Mouse (Mus musculus) CD4-positive helper T cell, adult 2 months (primary cell): ENCODE data around the gene Fto.

ENCODE experiments used
- DNase-seq: peaks from one replicate; pipeline ENCODE4 v3.0.0-alpha.2; 2012; ENCODE audit warnings: low read depth, missing footprints, low spot score

The Fto gene

GRCm38 (mm10) chr8:91524865-91525250 lies 211.5 kb downstream of the Fto start:
- no peak for DNase-seq

DNA sequence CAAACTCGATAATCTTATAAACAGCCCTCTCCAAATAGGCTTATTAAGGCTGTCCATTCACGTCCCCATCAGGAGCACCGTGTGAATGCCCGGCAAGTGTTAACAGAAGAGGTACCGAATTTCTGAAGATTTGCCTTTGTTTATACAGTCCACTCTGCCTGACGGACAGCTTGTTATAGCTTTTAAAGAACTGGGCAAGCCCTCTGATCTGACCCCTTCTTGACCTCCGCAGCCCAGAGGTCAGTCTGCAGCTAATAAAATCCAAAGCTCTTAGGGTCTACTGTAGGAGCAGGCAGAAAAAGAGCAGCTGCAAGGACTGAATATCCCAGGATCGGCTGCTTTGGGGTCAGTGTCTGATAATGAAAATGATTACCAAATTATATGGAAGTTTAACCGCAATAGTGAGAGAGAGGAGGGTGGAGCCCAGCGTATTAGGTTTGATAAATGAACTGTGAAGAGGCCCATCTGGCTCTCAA lies 212.1 kb downstream of the Fto start:
- DNase-seq: no peak

DNA sequence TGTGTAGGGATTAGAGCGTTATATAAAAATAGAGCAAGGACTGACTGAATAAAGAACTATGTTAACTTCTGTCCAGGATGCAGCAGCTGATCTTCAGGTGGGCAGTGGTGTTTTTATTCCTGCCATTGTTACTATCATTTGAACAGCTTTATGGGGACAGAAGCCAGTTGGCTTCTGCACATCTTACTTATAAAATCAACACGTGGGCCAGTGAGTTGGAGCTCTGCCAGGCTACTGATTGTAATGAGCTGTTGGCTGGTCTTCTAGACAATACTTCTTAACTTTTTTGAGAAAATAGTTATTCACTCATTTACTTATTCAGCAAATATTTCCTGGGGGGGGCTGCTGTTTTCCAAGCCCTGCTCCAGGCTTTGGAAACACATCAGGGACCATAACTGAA lies 215.6 kb downstream of the Fto start:
- DNase-seq: no peak

GRCm38 (mm10) chr8:91529699-91530098 lies 216.4 kb downstream of the Fto start:
- DNase-seq: no peak

DNA sequence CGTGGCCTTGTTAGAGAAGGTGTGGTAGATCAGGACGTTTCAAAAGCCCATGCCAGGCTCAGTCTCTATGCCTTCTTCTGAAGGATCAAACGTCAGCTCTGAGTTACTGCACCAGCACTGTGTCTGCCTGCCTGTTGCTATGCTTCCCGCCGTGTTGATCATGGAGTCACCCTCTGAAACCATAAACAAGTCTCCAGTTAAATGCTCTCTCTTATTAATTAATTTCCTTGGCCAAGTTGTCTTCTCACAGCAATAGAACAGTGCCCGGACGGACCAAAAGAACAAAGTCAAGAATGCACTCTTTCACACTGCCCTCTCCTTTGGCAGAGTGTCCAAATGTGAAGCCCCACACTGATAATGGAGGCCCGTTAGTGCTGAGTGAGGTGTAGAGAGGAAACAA lies 217.3 kb downstream of the Fto start:
- no peak for DNase-seq

- DNase-seq: peak; percentile 36
Measured at GRCm38 (mm10) chr8:91531971-91532370, 218.6 kb downstream of the Fto start.

GRCm38 (mm10) chr8:91532671-91533436 lies 219.5 kb downstream of the Fto start:
- no peak for DNase-seq

DNA sequence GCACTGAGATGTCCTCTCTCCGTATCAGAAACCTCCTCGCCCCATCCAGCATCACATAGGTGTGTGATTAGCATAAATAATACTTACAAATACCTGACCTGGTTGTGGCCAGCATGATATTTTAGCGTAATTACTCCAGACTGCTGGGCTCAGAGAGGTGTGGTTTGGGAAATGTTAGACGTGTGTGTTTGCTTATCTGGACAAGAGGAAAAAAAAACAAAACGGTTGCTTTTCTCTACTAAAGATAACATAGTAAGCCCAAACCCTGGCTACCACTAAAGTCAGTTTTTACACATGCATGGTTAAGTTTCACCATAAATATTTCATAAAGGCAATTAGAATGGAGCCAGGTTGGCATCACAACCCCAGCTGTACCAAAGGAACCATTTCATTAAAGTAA lies 221.4 kb downstream of the Fto start:
- no peak for DNase-seq

- DNase-seq: no peak
Measured at GRCm38 (mm10) chr8:91538109-91538508, 224.8 kb downstream of the Fto start.

DNA sequence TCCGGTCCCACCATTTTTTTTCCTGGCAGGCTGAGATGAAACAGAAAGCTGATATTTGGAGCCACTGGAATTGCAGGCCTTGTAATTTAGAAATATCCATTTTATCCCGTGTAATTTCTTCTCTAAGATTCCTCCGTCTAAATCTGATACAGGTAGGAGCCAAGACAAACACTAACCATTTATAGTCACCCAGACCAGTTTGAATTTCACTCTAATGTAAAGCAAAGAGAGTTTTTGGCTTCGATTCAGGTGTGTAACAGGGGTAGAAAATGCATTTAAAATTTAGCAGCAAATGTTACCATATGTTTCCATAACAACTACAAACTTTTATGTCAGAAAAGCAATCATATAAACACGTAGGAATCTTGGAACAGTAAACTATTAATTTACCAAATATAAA lies 225.6 kb downstream of the Fto start:
- no peak for DNase-seq

DNA sequence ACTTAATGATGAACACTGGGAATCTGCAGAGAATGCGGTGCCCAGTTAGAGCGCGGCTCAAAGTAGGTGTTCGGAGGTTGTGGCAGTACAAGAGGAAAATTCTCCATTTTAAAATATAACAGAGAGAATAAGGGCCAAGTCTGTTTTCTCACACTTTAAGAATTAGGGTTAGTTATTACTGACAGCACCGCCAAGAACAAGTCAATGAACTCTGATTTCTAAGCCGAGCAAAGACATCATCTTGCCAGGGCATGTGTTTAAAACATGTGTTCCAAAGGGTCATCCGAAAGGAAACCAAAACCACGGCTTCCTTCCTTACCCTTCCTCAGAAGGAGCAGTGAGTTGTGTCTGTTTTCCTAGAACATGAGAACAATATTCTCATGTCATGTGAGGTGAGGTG lies 226.3 kb downstream of the Fto start:
- no peak for DNase-seq

- DNase-seq: no peak
Measured at GRCm38 (mm10) chr8:91541229-91541628, 227.9 kb downstream of the Fto start.

DNA sequence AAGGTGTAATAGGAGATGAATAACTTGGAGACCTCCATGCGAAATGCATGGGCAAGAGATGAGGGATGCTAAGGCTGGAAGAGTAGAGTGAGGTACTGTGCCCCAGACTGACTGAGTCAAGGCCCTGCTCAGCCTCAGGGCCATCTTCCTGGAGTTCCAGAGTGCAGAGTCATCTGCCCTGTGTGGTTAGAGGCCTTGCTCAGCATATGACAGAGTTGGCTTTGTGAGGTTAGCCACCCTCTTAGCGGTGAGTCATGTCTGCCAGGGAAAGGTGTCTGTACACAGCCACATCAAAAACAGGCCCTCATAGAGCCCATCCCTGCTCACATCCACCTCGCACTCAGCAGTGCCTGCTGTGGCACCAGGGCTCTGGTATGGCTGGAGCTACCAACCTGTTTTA lies 232.2 kb downstream of the Fto start:
- DNase-seq: peak; percentile 58

DNA sequence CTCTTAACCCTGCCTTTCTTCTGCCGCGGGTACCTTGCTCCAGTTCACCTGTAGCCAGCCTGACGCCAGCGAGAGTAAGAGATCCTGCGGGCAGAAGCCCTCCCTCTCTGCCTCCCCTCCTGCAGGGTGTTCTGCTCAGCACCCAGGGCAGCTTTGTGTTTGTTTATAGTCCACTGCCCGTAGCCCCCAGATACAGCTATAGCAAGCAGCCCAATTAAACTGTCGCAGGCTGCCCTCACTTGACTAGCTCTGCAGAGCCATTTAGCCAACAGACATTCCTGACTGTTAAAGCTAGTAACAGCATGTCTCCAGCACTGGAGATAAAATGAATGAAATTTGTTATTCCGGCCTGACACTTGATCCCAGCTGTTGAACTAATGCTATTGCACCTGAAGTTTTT lies 233.3 kb downstream of the Fto start:
- no peak for DNase-seq

DNA sequence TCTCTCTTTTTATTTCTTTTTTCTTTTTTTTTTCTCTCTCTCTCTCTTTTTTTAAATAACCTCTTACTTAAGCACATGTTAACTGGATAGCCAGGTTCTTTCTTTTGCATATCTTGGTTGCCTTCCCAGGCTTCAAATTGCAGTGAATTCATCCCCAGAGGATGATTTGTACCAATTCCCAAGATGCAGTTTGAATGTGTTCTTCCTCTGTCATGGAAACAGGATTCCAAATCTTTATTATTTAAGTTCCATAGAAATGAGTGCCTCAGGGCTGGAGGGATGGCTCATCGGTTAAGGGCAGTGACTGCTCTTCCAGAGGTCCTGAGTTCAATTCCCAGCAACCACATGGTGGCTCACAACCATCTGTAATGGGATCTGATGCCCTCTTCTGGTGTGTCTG lies 236.8 kb downstream of the Fto start:
- DNase-seq: no peak

GRCm38 (mm10) chr8:91551166-91551765 lies 237.9 kb downstream of the Fto start:
- no peak for DNase-seq

DNA sequence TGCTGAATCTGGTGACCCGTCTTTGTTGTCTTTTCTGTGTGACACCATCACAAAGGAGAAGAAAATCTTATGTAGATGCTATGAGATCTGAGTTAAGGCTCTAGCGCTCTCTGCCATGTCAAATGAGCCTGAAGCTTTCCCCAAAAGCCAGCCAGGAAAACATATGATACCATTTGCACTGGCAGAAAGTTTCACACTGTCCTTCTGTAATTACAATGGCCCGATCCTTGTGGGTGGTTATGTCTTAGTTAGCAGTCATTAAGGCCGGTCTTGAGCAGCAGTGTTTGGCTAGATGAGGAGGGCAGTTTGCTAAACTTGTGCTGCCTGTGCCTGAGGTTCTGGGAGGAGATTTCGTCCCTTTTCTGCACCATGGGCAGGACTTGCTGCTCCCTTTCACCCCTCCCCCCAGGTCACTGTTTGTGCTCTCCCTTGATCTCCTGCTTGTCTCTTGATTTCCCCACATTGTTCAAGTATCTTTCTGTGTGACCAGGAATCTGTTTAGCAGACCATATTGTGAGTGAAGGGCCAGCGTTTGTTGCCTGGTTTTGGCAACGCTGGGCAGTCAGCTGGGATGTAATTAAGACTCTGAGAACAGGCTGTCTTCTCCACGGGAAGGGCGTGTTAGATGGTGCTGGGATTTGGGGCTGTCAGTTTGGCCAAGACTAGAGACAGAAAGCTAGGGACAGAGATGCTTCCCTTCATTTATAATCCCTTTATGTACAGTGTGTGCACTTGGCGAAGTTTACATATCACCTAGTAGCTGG lies 238.6 kb downstream of the Fto start:
- no peak for DNase-seq

DNA sequence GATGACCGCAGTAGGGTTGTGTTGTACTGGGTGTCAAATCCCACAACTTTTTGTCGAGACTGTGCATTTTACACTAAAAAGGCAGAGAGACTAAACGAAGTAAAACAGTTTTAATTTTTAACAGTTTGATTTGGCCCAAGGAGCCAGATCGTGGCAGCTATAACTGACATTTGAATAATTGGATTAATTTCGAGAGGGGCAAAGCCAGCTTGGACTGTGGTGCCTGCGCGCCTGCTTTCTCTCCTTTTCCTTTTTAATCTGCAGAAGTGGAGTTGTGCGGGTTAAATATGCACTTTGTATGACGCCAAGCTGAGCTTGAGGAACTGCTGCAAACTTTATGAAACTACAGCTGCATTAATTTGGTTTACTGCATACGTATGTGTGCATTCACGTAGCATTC lies 239.3 kb downstream of the Fto start:
- DNase-seq: no peak

DNA sequence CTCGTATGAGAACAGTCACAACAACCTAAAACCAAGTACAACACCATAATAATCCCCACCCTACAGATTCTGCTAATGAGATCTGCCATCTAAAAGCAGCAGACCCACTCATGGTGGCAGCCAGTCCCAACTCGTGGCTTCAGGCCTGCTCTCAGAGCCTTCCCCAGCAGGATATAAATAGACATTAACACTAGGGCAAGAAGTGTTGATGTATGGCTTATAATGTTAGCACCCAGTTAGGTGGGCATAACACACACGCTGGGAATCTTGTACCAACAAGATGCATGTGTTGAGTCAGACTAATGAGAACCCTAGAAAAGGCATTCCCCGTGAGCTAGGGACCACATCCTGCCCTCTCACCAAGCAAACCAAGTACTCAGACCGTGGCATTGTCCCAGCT lies 240.1 kb downstream of the Fto start:
- no peak for DNase-seq

GRCm38 (mm10) chr8:91557041-91557587 lies 243.8 kb downstream of the Fto start:
- DNase-seq: no peak

GRCm38 (mm10) chr8:91558408-91558807 lies 245.1 kb downstream of the Fto start:
- no peak for DNase-seq

GRCm38 (mm10) chr8:91560017-91560591 lies 246.8 kb downstream of the Fto start:
- DNase-seq: no peak
